Mouse (Mus musculus): ENCODE measurements around the gene Gal3st1. TPM values are rescaled to one million over a fixed set of nuclear protein-coding genes. Genes with fewer than 3 reads are reported as not detected.
A peak's percentile ranks its signal among the peaks of the same experiment; 100 is the strongest.
"Not testable (repeated sequence)": the region's sequence is repeated elsewhere in the genome, so short reads cannot be mapped to it uniquely, and the experiment has no call there.

Gal3st1 gene
- polyA plus RNA-seq, 1 experiment from 2014 or later = 30.6 TPM

DNA sequence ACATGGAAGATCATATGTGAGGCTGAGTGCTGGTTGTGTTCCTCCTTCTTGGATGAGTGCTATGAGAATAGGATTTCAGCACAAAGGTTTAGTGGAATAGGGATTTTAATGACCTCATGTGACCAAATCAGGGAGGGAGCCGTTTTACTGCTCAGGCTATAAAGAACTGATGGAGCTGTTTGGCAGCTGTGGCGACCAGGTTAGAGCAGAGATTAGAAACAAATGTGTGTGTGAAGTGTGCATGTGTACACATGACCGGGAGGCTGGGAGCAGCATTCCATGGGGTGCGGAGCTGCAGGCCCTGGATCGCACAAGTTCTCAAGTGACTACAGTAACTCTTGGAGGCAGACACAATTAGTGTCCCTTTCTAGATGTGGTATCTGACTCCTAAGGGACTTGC is 16.1 kb downstream of the Gal3st1 start:
- Histone ChIP-seq H3K4me2 (replicated peaks; ENCODE audit: low read depth) (no peak overlapping the region), H3K4me1 (replicated peaks; ENCODE audit: control insufficient read depth, insufficient read depth, low read length) (no peaks in the 10 kb centered on the region), H3K9ac (ENCODE audit: low read depth, low read length) (no peak overlapping the region), H3K27ac (ENCODE audit: low read depth, low read length) (no peak overlapping the region), H3K27me3 (replicated peaks; ENCODE audit: control insufficient read depth, insufficient read depth, low read length) (0 out of 2 replicates have a peak, but pooled peaks cover 9% of the 10 kb centered on the region), H3K4me3 (ENCODE audit: low read depth, low read length) (no peak overlapping the region), H3K36me3 (ENCODE audit: control insufficient read depth, insufficient read depth) (peaks cover 18% of the 10 kb centered on the region; the same call in 1 of the 2 replicates), H3K9me3 (ENCODE audit: control insufficient read depth) (no peaks in the 10 kb centered on the region)
- peak; percentile 65 for ATAC-seq
- no peak for TF ChIP-seq CTCF (IDR thresholded peaks at IDR 0.05; ENCODE audit: low read depth)
- 35% methylated on average over 5 of the region's 5 CpGs for WGBS

DNA sequence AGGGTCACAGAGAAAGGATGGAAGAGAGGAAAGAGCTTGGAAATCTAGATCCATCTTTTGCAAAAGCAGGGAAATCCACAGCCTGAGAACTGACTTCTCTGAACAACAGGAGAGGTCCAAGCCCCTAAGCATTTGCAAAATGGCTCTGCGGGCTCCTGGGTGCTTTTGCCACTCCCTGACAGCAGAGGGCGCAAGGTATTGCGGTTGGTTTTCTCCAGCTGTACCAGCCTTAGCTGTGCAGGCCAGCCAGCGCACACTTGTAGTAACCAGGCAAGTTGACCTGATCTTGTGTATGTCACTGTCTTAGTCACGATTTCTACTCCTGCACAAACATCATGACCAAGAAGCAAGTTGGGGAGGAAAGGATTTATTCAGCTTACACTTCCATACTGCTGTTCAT is 18.2 kb downstream of the Gal3st1 start:
- Histone ChIP-seq H3K27me3 (replicated peaks; ENCODE audit: control insufficient read depth, insufficient read depth, low read length) (0 out of 2 replicates have a peak, but pooled peaks cover 11% of the 10 kb centered on the region), H3K9me3 (ENCODE audit: control insufficient read depth) (no peaks in the 10 kb centered on the region), H3K27ac (ENCODE audit: low read depth, low read length) (no peak overlapping the region), H3K36me3 (ENCODE audit: control insufficient read depth, insufficient read depth) (peaks cover 18% of the 10 kb centered on the region; the same call in 1 of the 2 replicates), H3K4me2 (replicated peaks; ENCODE audit: low read depth) (no peak overlapping the region), H3K4me1 (replicated peaks; ENCODE audit: control insufficient read depth, insufficient read depth, low read length) (no peaks in the 10 kb centered on the region), H3K9ac (ENCODE audit: low read depth, low read length) (no peak overlapping the region), H3K4me3 (ENCODE audit: low read depth, low read length) (no peak overlapping the region)
- TF ChIP-seq CTCF (IDR thresholded peaks at IDR 0.05; ENCODE audit: low read depth) = peak; percentile 87
- WGBS = 6% methylated on average over 5 of the region's 5 CpGs
- ATAC-seq = peak; percentile 49; the same call in 1 of the 2 replicates

DNA sequence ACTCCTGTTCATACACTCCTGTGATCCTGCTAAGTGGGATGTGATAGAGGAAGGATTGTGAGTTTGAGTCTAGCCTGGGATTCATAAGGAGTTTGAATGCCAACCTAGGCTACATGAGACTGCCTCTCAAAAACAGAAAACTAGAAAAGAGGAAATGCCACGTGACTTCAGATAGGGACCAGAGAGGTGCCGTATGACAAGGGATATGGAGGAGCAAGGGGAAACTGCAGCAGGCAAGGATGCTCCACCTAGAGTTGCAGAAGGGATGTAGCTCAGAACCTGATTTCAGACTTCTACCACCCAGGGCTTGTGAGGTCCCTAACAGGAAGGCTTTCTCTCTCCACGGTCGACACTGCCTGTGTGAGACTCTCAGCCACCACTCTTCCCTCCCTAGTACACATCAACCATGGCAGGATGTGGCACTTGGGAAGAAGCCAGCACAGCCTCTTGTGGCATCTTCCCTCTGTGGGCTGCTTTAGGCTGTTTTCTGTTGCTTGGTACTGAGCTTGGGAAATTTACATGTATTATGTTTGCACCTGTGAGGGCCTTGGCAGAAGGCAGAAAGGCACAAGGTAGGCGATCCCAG is 21.9 kb downstream of the Gal3st1 start:
- Histone ChIP-seq H3K4me1 (replicated peaks; ENCODE audit: control insufficient read depth, insufficient read depth, low read length) (no peaks in the 10 kb centered on the region), H3K4me3 (ENCODE audit: low read depth, low read length) (no peak overlapping the region), H3K9ac (ENCODE audit: low read depth, low read length) (no peak overlapping the region), H3K4me2 (replicated peaks; ENCODE audit: low read depth) (no peak overlapping the region), H3K36me3 (ENCODE audit: control insufficient read depth, insufficient read depth) (no peaks in the 10 kb centered on the region), H3K27me3 (replicated peaks; ENCODE audit: control insufficient read depth, insufficient read depth, low read length) (0 out of 2 replicates have a peak, but pooled peaks cover 5% of the 10 kb centered on the region), H3K9me3 (ENCODE audit: control insufficient read depth) (no peaks in the 10 kb centered on the region), H3K27ac (ENCODE audit: low read depth, low read length) (no peak overlapping the region)
- 58% methylated on average over 5 of the region's 5 CpGs for WGBS
- no peak for ATAC-seq
- no peak for TF ChIP-seq CTCF (IDR thresholded peaks at IDR 0.05; ENCODE audit: low read depth)

DNA sequence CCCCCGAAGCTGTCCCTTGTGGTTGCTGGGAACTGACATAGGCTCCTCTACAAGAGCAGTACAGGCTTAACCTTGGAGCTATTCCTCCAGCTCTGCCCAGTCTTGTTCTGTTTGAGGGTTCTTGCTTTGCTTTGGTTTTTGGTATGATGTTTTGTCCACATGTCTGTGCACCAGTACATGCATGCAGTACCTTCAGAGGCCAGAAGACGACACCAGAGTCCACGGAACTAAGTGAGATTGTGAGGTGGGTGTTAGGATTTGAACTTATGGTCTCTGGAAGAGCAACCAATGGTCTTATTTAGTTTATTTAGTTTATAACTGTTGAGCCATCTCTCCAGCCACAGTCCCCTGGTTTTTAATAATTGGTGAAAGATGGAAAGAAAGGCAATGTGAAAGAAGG is 23.0 kb downstream of the Gal3st1 start:
- ATAC-seq = no peak
- no peak overlapping the region for H3K27ac ChIP-seq (ENCODE audit: low read depth, low read length)
- WGBS = 85% methylated on average over 3 of the region's 3 CpGs
- no peaks in the 10 kb centered on the region for H3K4me1 ChIP-seq (replicated peaks; ENCODE audit: control insufficient read depth, insufficient read depth, low read length)
- H3K36me3 ChIP-seq (ENCODE audit: control insufficient read depth, insufficient read depth) = no peaks in the 10 kb centered on the region
- no peak overlapping the region for H3K4me2 ChIP-seq (replicated peaks; ENCODE audit: low read depth)
- TF ChIP-seq CTCF (IDR thresholded peaks at IDR 0.05; ENCODE audit: low read depth) = peak; percentile 62
- no peak overlapping the region for H3K4me3 ChIP-seq (ENCODE audit: low read depth, low read length)
- no peak overlapping the region for H3K9ac ChIP-seq (ENCODE audit: low read depth, low read length)
- no peaks in the 10 kb centered on the region for H3K9me3 ChIP-seq (ENCODE audit: control insufficient read depth)
- 0 out of 2 replicates have a peak, but pooled peaks cover 5% of the 10 kb centered on the region for H3K27me3 ChIP-seq (replicated peaks; ENCODE audit: control insufficient read depth, insufficient read depth, low read length)

DNA sequence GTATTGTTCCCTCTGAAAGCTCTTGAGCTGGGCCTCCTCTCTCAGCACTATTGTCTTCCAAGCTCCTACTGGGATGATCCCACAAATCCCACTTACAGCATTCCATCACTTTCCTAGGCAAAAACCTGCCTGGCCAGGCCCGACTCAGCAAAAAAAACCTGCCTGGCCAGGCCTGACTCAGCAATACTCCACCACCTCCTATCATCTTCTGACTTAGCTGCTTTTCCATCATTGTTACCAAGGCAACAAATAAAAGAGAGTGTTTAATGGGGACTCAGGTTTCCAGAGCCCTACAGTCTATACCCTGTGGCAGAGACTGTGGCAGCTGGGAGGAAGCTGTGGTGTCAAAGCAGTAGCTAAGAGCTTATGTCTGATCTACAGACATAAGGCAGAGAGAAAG is 29.2 kb downstream of the Gal3st1 start:
- H3K9ac ChIP-seq (ENCODE audit: low read depth, low read length) = no peak overlapping the region
- no peaks in the 10 kb centered on the region for H3K9me3 ChIP-seq (ENCODE audit: control insufficient read depth)
- no peaks in the 10 kb centered on the region for H3K4me1 ChIP-seq (replicated peaks; ENCODE audit: control insufficient read depth, insufficient read depth, low read length)
- H3K27ac ChIP-seq (ENCODE audit: low read depth, low read length) = no peak overlapping the region
- WGBS = 67% methylated on average over 1 of the region's 1 CpGs
- ATAC-seq = no peak
- TF ChIP-seq CTCF (IDR thresholded peaks at IDR 0.05; ENCODE audit: low read depth) = no peak
- H3K27me3 ChIP-seq (replicated peaks; ENCODE audit: control insufficient read depth, insufficient read depth, low read length) = no peaks in the 10 kb centered on the region
- no peaks in the 10 kb centered on the region for H3K36me3 ChIP-seq (ENCODE audit: control insufficient read depth, insufficient read depth)
- no peak overlapping the region for H3K4me2 ChIP-seq (replicated peaks; ENCODE audit: low read depth)
- no peak overlapping the region for H3K4me3 ChIP-seq (ENCODE audit: low read depth, low read length)

DNA sequence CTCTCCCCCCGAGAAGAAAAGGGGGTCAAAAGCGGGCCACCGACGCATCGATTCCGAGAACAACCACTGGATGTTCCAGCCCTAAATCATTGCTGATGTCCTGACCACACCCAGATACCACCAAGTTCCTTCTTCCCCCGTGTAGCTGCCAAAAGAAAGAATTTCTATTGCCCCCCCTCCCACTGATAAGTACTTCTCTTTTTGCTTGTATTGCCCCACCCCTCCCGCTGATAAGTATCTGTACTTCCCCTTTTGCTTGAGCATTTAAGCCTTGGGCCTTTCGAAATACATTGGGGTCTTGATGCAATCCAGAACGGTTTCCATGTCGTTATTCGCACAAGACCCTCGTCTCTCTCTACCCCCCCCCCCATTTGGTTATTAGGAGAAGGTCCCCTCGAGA is 32.4 kb downstream of the Gal3st1 start:
- H3K4me2 ChIP-seq (replicated peaks; ENCODE audit: low read depth); H3K9ac ChIP-seq (ENCODE audit: low read depth, low read length); ATAC-seq; H3K36me3 ChIP-seq (ENCODE audit: control insufficient read depth, insufficient read depth); H3K27ac ChIP-seq (ENCODE audit: low read depth, low read length); H3K4me3 ChIP-seq (ENCODE audit: low read depth, low read length); H3K9me3 ChIP-seq (ENCODE audit: control insufficient read depth); H3K4me1 ChIP-seq (replicated peaks; ENCODE audit: control insufficient read depth, insufficient read depth, low read length); H3K27me3 ChIP-seq (replicated peaks; ENCODE audit: control insufficient read depth, insufficient read depth, low read length): not testable (repeated sequence)
- WGBS = 85% methylated on average over 14 of the region's 14 CpGs

DNA sequence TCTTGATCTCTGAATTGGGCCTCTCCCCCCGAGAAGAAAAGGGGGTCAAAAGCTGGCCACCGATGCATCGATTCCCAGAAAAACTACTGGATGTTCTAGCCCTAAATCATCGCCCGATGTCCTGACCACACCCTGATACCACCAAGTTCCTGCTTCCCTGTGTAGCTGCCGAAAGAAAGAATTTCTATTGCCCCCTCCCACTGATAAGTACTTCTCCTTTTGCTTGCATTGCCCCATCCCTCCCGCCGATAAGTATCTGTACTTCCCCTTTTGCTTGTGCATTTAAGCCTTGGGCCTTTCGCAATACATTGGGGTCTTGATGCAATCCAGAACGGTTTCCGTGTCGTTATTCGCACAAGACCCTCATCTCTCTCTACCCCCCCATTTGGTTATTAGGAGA is 38.7 kb downstream of the Gal3st1 start:
- ATAC-seq; H3K9me3 ChIP-seq (ENCODE audit: control insufficient read depth): not testable (repeated sequence)
- 83% methylated on average over 13 of the region's 13 CpGs for WGBS

More for the DNA sequence above, 38.7 kb downstream of the Gal3st1 start:
- not testable (repeated sequence) for H3K4me1 ChIP-seq (replicated peaks; ENCODE audit: control insufficient read depth, insufficient read depth, low read length); H3K4me2 ChIP-seq (replicated peaks; ENCODE audit: low read depth); H3K36me3 ChIP-seq (ENCODE audit: control insufficient read depth, insufficient read depth); H3K27ac ChIP-seq (ENCODE audit: low read depth, low read length); H3K27me3 ChIP-seq (replicated peaks; ENCODE audit: control insufficient read depth, insufficient read depth, low read length); H3K4me3 ChIP-seq (ENCODE audit: low read depth, low read length); H3K9ac ChIP-seq (ENCODE audit: low read depth, low read length)
